Mouse (Mus musculus) mesoderm, embryonic 11.5 days (tissue): ENCODE measurements around the gene Gna12.

Experiments used
- DNase-seq: peaks from one replicate; pipeline ENCODE4 v3.0.0-alpha.2; 2012; ENCODE audit warnings: low read depth, low spot score

Gene Gna12

DNA sequence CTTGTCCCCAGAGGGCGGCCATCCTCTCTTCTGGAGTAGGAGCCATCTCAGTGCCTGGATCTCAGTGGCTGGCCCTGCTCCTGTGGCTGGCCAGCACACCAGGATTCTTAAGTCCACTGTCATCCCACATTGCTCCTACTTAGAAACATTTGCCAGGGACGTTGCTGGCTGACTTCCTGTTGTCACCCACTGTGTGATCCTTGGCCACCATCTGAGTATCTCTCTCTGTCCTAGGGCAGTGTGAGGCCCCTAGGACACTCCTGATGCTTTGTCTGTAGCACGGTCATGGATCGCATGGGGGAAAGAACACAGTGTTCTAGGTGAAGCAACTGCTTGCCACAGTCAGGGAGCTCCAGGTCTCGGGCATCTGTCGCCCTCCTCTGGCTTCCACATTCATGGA, 119.9 kb downstream of the Gna12 start:
- no peak for DNase-seq
